Mouse (Mus musculus): ENCODE measurements around the gene Bank1.

- TF ChIP-seq FLI1 (IDR thresholded peaks at IDR 0.05; ENCODE audit: low read length) = no peak
- no peak for TF ChIP-seq GATA1 (IDR thresholded peaks at IDR 0.05; ENCODE audit: borderline replicate concordance, low read length)
These were observed 277.8 kb downstream of the Bank1 start for GRCm38 (mm10) chr3:136048026-136048425.
